Mouse (Mus musculus) lung, adult 2 months (tissue): ENCODE measurements at regions not wholly inside any gene's neighbourhood (a gene's known extent, or its start where the extent isn't known, plus 50 kb on each side); places are given as distances from the start of the nearest gene placed in this dataset.
A peak's percentile ranks its signal among the peaks of the same experiment; 100 is the strongest.

ENCODE experiments used
- DNase-seq: peaks from one replicate; pipeline ENCODE4 v3.0.0; 2022
- H3K4me1 ChIP-seq: fragments of 200-500 bp; 2 replicates; pipeline ENCODE4 v1.6.1; 2011; ENCODE audit warnings: low read length; ENCODE audit not compliant: control insufficient read depth, insufficient read depth
- H3K4me3 ChIP-seq: fragments of 200-500 bp; replicated peaks from 2 replicates; pipeline ENCODE3; 2011; ENCODE audit warnings: low read depth, mild to moderate bottlenecking, control low read depth, low read length; ENCODE audit errors: extremely low read depth
- CTCF ChIP-seq: fragments of 200-500 bp; IDR thresholded peaks from 2 replicates; pipeline ENCODE4 v1.5.1; 2011; ENCODE audit warnings: mild to moderate bottlenecking, low read length, control low read depth; ENCODE audit not compliant: insufficient read depth
- POLR2A ChIP-seq: fragments of 200-500 bp; IDR thresholded peaks from 2 replicates; pipeline ENCODE4 v1.6.1; 2011; ENCODE audit warnings: low read depth, mild to moderate bottlenecking, control low read depth, low read length, borderline replicate concordance; ENCODE audit errors: extremely low read depth
- WGBS: fragments of 180-500 bp; shearing (Covaris S2); methylation state at CpG from one replicate; pipeline ENCODE4 v1.1.7; 2018; 5-methylcytosine and 5-hydroxymethylcytosine counted together

DNA sequence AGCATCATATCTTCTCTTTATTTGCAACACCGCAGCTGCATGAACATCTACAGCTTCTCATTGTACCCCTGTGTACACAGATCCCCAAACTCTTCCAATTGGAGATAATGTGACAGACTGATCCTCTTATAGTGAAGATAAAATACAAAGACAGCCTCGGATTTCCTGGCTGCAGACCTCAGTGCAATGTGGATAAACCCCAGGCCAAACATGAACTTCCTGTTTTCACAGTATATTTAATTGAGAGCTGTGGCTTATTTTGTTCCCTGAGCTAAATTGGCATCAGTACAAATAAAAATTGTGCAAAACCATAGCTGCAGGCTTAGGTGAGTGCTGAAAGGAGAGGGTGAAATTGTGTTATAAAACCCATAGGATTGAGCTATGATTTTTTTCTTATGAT lies 134.8 kb upstream of the Ghitm start:
- Histone ChIP-seq H3K4me1 (peaks cover 4% of the 10 kb centered on the region), H3K4me3 (no peak overlapping the region)
- 24% methylated on average over 2 of the region's 2 CpGs for WGBS
- no peak for DNase-seq
- no peak for TF ChIP-seq POLR2A
- no peak for TF ChIP-seq CTCF

DNA sequence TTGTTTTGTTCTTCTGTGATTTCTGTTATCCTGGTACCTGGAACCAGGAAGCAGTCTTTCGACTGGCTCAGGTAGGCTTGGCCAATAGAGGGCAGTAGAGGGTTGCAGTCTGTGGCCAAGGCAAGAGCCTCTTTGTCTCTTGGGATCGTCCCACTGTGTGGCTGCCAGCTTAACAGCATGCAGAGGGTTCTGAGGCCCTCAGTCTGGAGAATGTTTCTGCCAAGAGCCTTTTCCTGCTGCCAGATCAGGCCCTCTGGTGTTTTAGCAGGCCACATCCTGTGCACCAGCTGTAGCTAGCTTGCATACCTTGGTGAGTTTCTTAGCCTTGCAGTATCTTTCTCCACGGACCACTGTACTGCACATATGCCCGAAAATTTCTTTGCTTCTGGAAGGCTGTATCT lies 103.6 kb upstream of the Ghitm start:
- DNase-seq, result peak; percentile 8
- Histone ChIP-seq H3K4me3 (no peak overlapping the region), H3K4me1 (no peaks in the 10 kb centered on the region)
- 24% methylated on average over 4 of the region's 4 CpGs for WGBS
- TF ChIP-seq CTCF, result peak; percentile 80
- no peak for TF ChIP-seq POLR2A

DNA sequence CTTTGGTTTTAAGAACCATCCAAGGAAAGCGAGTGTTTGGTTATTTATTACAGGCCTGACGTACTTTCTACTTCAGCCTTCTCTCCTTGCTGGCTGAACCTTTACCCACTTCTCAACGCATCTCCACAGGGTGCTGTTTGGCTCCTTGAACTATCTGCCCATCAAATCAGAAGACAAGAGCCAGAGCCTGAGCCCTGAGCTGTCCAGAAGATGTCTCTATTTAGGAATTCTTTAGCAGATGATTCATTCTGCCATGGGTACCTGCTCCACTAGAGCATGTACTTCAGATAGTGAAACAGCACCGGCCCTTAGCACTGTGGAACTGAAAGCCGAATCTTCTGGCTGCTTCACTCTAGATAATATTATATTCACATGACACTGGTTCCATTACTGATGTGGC lies 102.1 kb upstream of the Ghitm start:
- Histone ChIP-seq H3K4me1 (no peaks in the 10 kb centered on the region), H3K4me3 (no peak overlapping the region)
- no peak for DNase-seq
- WGBS, result 80% methylated on average over 5 of the region's 5 CpGs
- no peak for TF ChIP-seq POLR2A
- no peak for TF ChIP-seq CTCF

DNA sequence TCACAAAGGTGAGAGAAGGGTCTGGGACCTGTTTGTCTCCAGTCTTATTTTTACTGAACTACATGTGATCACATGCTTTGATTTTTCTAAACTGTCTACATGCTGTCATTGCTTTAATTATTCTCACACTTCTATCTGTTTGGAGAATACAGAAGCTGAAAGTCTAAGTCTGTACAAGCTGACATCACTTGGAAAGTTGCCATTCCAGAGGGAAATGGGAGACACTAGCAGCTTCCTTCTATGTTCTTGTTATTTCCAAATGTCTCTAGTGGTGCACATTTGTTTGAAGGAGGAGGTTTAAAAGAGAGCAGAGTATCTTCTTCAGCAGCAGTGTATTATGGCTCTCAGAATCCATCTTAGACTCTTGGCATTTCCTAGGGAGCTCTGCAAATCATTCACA lies 73.2 kb upstream of the Ghitm start:
- DNase-seq, result no peak
- no peak for TF ChIP-seq CTCF
- TF ChIP-seq POLR2A, result no peak
- no peak overlapping the region for H3K4me3 ChIP-seq
- no peaks in the 10 kb centered on the region for H3K4me1 ChIP-seq

DNA sequence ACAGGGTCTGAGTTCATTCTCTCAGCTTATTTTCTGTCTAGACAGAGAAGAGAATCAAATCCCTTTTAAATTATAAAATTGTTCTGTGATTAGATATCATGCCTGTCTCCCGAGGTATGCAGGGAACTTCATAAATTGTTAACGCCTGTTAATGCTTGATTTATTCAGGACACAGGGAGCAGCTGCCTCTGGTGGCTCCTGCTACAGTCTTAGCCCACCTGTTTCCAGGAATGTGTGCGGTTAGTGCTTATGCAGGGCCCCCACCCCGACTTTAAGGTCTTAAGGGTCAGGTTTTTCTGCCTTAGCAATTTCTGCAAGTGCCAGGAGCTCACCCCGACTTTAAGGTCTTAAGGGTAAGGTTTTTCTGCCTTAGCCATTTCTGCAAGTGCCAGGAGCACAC lies 54.7 kb upstream of the Ghitm start:
- DNase-seq, result no peak
- TF ChIP-seq CTCF (no peak), POLR2A (no peak)
- WGBS, result 67% methylated on average over 5 of the region's 5 CpGs
- H3K4me1 ChIP-seq, result no peaks in the 10 kb centered on the region
- no peak overlapping the region for H3K4me3 ChIP-seq
